8 mouse cellular contexts compared by ENCODE assay signal in the genomic region with DNA sequence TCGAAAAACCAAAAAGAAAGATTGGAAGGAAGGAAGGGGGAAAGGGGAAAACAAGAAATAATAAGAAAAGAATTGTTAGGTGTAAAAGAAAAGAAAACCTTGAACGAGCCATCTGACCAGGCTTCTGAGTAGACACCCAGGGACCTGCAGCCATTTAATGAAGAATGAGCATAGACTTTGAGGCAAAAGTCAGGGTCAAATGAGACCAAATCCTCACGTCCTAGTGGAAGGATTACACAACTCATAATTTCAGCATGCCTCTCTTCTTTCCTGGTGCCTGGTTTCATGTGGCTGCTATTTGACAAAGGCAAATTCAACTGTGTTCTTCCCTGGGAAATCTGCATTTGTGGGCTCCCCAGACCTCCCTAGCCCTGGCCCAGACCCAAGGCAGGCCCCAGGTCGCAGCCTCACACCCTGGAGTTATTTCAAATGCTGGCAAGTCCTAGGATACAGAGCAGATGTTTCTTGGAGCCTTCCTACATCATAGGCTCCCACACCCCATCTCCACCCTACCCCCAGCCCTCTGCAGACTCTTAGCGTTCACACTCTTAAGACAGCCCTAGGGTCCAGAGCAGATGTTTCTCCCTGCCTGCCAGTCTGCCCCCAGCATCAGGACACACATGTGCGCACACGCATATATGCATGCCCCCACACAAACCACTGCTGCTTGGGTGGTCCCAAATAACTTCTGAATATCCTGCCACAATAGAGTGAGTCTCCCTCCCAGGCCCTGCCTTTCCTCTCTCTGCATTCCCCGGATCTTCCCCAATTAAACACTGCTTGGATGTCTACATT. TPM values are rescaled to one million over a fixed set of nuclear protein-coding genes. Genes with fewer than 3 reads are reported as not detected.
DNase-seq lines count a peak whose midpoint lies in the region; ATAC-seq and TF ChIP-seq lines count a peak whose summit lies in the region.

No protein-coding gene starts in this region.

- H3K9ac ChIP-seq in forebrain, embryonic 16.5 days (replicated peaks; ENCODE audit: low read depth, low read length), result no peak overlapping the region
- no peak overlapping the region for H3K9ac ChIP-seq in lung, postnatal 0 days (replicated peaks; ENCODE audit: low read depth)
- H3K9ac ChIP-seq in limb, embryonic 11.5 days (ENCODE audit: low read length), result no peak overlapping the region
- H3K9ac ChIP-seq in stomach, embryonic 15.5 days, result no peak overlapping the region

- H3K4me2 ChIP-seq in forebrain, embryonic 16.5 days (ENCODE audit: low read length), result no peak overlapping the region
- no peak overlapping the region for H3K4me2 ChIP-seq in lung, postnatal 0 days (replicated peaks; ENCODE audit: low read depth, low read length)
- no peak overlapping the region for H3K4me2 ChIP-seq in limb, embryonic 11.5 days (ENCODE audit: low read depth, severe bottlenecking)
- peak overlapping the region; percentile 96 for H3K4me2 ChIP-seq in stomach, embryonic 15.5 days

- peak overlapping the region; percentile 71; the same call in 1 of the 2 replicates for H3K4me3 ChIP-seq in forebrain, embryonic 10.5 days
- H3K4me3 ChIP-seq in forebrain, embryonic 16.5 days (replicated peaks; ENCODE audit: low read length), result no peak overlapping the region
- H3K4me3 ChIP-seq in lung, postnatal 0 days (ENCODE audit: low read depth, low read length), result no peak overlapping the region
- H3K4me3 ChIP-seq in limb, embryonic 11.5 days (ENCODE audit: low read depth, low read length), result no peak overlapping the region; the same call in 1 of the 2 replicates
- peak overlapping the region; percentile 62; the same call in 1 of the 2 replicates for H3K4me3 ChIP-seq in stomach, embryonic 15.5 days (replicated peaks)

- H3K4me1 ChIP-seq in forebrain, embryonic 10.5 days, result peaks cover 52% of the 10 kb centered on the region
- H3K4me1 ChIP-seq in forebrain, embryonic 16.5 days (replicated peaks; ENCODE audit: control insufficient read depth, insufficient read depth, low read length), result peaks cover 10% of the 10 kb centered on the region
- no peaks in the 10 kb centered on the region; the same call in 1 of the 2 replicates for H3K4me1 ChIP-seq in lung, postnatal 0 days (ENCODE audit: insufficient read depth, low read depth, low read length)
- H3K4me1 ChIP-seq in limb, embryonic 11.5 days (ENCODE audit: control insufficient read depth, insufficient read depth, low read length), result peaks cover 6% of the 10 kb centered on the region; the same call in 1 of the 2 replicates
- H3K4me1 ChIP-seq in stomach, embryonic 15.5 days, result peaks cover 17% of the 10 kb centered on the region; the same call in 1 of the 2 replicates

- WGBS in forebrain, embryonic 10.5 days, result 70% methylated on average over 8 of the region's 8 CpGs
- WGBS in forebrain, embryonic 16.5 days, result 62% methylated on average over 8 of the region's 8 CpGs
- WGBS in lung, postnatal 0 days, result 62% methylated on average over 8 of the region's 8 CpGs
- 56% methylated on average over 8 of the region's 8 CpGs for whole genome bisulfite sequencing in limb, embryonic 11.5 days
- 42% methylated on average over 8 of the region's 8 CpGs for WGBS in stomach, embryonic 15.5 days

- peaks cover 6% of the 10 kb centered on the region for H3K36me3 ChIP-seq in forebrain, embryonic 10.5 days (replicated peaks)
- H3K36me3 ChIP-seq in forebrain, embryonic 16.5 days (ENCODE audit: control insufficient read depth, insufficient read depth), result no peaks in the 10 kb centered on the region
- no peaks in the 10 kb centered on the region for H3K36me3 ChIP-seq in lung, postnatal 0 days (ENCODE audit: insufficient read depth, low read length)
- no peaks in the 10 kb centered on the region for H3K36me3 ChIP-seq in limb, embryonic 11.5 days (ENCODE audit: control insufficient read depth, insufficient read depth, low read length)
- no peaks in the 10 kb centered on the region for H3K36me3 ChIP-seq in stomach, embryonic 15.5 days

- ATAC-seq in forebrain, embryonic 16.5 days, result no peak
- ATAC-seq in lung, postnatal 0 days, result peak; percentile 58
- no peak for ATAC-seq in limb, embryonic 11.5 days (ENCODE audit: insufficient number of reproducible peaks, low FRiP score, low TSS enrichment, low read depth)
- ATAC-seq in stomach, embryonic 15.5 days (ENCODE audit: insufficient read depth, low FRiP score, low read depth), result peak; percentile 51; the same call in 1 of the 2 replicates

- TF ChIP-seq EP300 in lung, postnatal 0 days (IDR thresholded peaks at IDR 0.05), result 0 out of 2 replicates have a peak, but pooled peaks have one; percentile 10

- no peak for TF ChIP-seq CTCF in lung, postnatal 0 days (IDR thresholded peaks at IDR 0.05)

- H3K9me3 ChIP-seq in forebrain, embryonic 10.5 days, result no peaks in the 10 kb centered on the region
- no peaks in the 10 kb centered on the region for H3K9me3 ChIP-seq in forebrain, embryonic 16.5 days (ENCODE audit: control insufficient read depth, low read length)
- H3K9me3 ChIP-seq in lung, postnatal 0 days (ENCODE audit: low read length), result no peaks in the 10 kb centered on the region
- H3K9me3 ChIP-seq in limb, embryonic 11.5 days (ENCODE audit: control insufficient read depth, low read length), result no peaks in the 10 kb centered on the region
- H3K9me3 ChIP-seq in stomach, embryonic 15.5 days, result no peaks in the 10 kb centered on the region

- no peak for DNase-seq in forebrain, embryonic 10.5 days (ENCODE audit: extremely low spot score, low spot score)
- DNase-seq in lung, postnatal 0 days (ENCODE audit: low spot score), result peak; percentile 65
- no peak for DNase-seq in lung, adult 18-20 months
- DNase-seq in limb, embryonic 11.5 days (ENCODE audit: low spot score), result peak; percentile 32
- no peak for DNase-seq in layer of hippocampus, postnatal 10 days (ENCODE audit: low spot score in 2 of 2)
- no peak for DNase-seq in cerebellum, postnatal 36 days

- peak overlapping the region; percentile 63 for H3K27ac ChIP-seq in forebrain, embryonic 10.5 days
- no peak overlapping the region for H3K27ac ChIP-seq in forebrain, embryonic 16.5 days (ENCODE audit: low read length)
- 0 out of 2 replicates have a peak overlapping the region, but pooled peaks have one; percentile 6 for H3K27ac ChIP-seq in lung, postnatal 0 days (ENCODE audit: low read length)
- no peak overlapping the region for H3K27ac ChIP-seq in limb, embryonic 11.5 days (replicated peaks; ENCODE audit: low read depth, low read length)
- peak overlapping the region; percentile 49; the same call in 1 of the 2 replicates for H3K27ac ChIP-seq in stomach, embryonic 15.5 days

- H3K27me3 ChIP-seq in forebrain, embryonic 10.5 days (ENCODE audit: poor library complexity, severe bottlenecking), result peaks cover 49% of the 10 kb centered on the region
- no peaks in the 10 kb centered on the region; the same call in 1 of the 2 replicates for H3K27me3 ChIP-seq in forebrain, embryonic 16.5 days (replicated peaks; ENCODE audit: control insufficient read depth, insufficient read depth, low read length)
- no peaks in the 10 kb centered on the region for H3K27me3 ChIP-seq in lung, postnatal 0 days (replicated peaks; ENCODE audit: insufficient read depth, low read length)
- H3K27me3 ChIP-seq in limb, embryonic 11.5 days (ENCODE audit: control insufficient read depth, insufficient read depth, low read length), result no peaks in the 10 kb centered on the region
- H3K27me3 ChIP-seq in stomach, embryonic 15.5 days (replicated peaks), result no peaks in the 10 kb centered on the region

RNA-seq across cellular contexts. Expression of gene Ptch2, which starts 2.3 kb away (rescaled TPM):
- 7.3 TPM in 2 replicates for polyA plus RNA-seq in forebrain, embryonic 10.5 days (2016; fragmentation: Nextera tagmentation; extraction: Ambion mirVana)
- polyA plus RNA-seq in forebrain, embryonic 16.5 days (2015; fragmentation: Nextera tagmentation; extraction: Ambion mirVana), result 2.9 and 5.5 TPM in 2 replicates
- 3.6 and 4.0 TPM in 2 replicates for polyA plus RNA-seq in lung, postnatal 0 days (2015; fragmentation: Nextera tagmentation; extraction: Ambion mirVana)
- polyA plus RNA-seq in limb, embryonic 11.5 days (2014; fragmentation: Nextera tagmentation; extraction: Ambion mirVana), result 6.1 and 6.3 TPM in 2 replicates
- 6.5 and 7.0 TPM in 2 replicates for polyA plus RNA-seq in stomach, embryonic 15.5 days (2015; fragmentation: Nextera tagmentation; extraction: Ambion mirVana)
- total RNA-seq in layer of hippocampus, postnatal 10 days (2021), result 1 to 10 TPM; 2.5 to 3.2 TPM

RNA-seq across cellular contexts. Expression of gene Btbd19, which starts 27.4 kb away (rescaled TPM):
- 4.9 and 5.3 TPM in 2 replicates for polyA plus RNA-seq in forebrain, embryonic 10.5 days (2016; fragmentation: Nextera tagmentation; extraction: Ambion mirVana)
- polyA plus RNA-seq in forebrain, embryonic 16.5 days (2015; fragmentation: Nextera tagmentation; extraction: Ambion mirVana), result 4.3 and 4.8 TPM in 2 replicates
- polyA plus RNA-seq in lung, postnatal 0 days (2015; fragmentation: Nextera tagmentation; extraction: Ambion mirVana), result 3.8 and 4.3 TPM in 2 replicates
- polyA plus RNA-seq in limb, embryonic 11.5 days (2014; fragmentation: Nextera tagmentation; extraction: Ambion mirVana), result 4.1 and 4.5 TPM in 2 replicates
- polyA plus RNA-seq in stomach, embryonic 15.5 days (2015; fragmentation: Nextera tagmentation; extraction: Ambion mirVana), result 6.7 and 7.6 TPM in 2 replicates
- total RNA-seq in layer of hippocampus, postnatal 10 days (2021), result 10 to 100 TPM in 1 of 2 experiments, 1 to 10 TPM in 1; 6.7 to 11.2 TPM

RNA-seq across cellular contexts. Expression of gene Tctex1d4, which starts 28.4 kb away (rescaled TPM):
- polyA plus RNA-seq in forebrain, embryonic 10.5 days (2016; fragmentation: Nextera tagmentation; extraction: Ambion mirVana), result not detected in 2 replicates
- 0.35 and 0.53 TPM in 2 replicates for polyA plus RNA-seq in forebrain, embryonic 16.5 days (2015; fragmentation: Nextera tagmentation; extraction: Ambion mirVana)
- polyA plus RNA-seq in lung, postnatal 0 days (2015; fragmentation: Nextera tagmentation; extraction: Ambion mirVana), result 26.1 and 27.2 TPM in 2 replicates
- polyA plus RNA-seq in limb, embryonic 11.5 days (2014; fragmentation: Nextera tagmentation; extraction: Ambion mirVana), result not detected in 2 replicates
- polyA plus RNA-seq in stomach, embryonic 15.5 days (2015; fragmentation: Nextera tagmentation; extraction: Ambion mirVana), result 0.24 TPM in 1 of 2 replicates, not detected in the other
- 1 to 10 TPM; 1.1 to 1.5 TPM for total RNA-seq in layer of hippocampus, postnatal 10 days (2021)

RNA-seq across cellular contexts. Expression of gene Plk3, which starts 35.6 kb away (rescaled TPM):
- 12.8 and 14.0 TPM in 2 replicates for polyA plus RNA-seq in forebrain, embryonic 10.5 days (2016; fragmentation: Nextera tagmentation; extraction: Ambion mirVana)
- polyA plus RNA-seq in forebrain, embryonic 16.5 days (2015; fragmentation: Nextera tagmentation; extraction: Ambion mirVana), result 9.6 and 10.2 TPM in 2 replicates
- 4.0 and 5.0 TPM in 2 replicates for polyA plus RNA-seq in lung, postnatal 0 days (2015; fragmentation: Nextera tagmentation; extraction: Ambion mirVana)
- 2.0 and 2.3 TPM in 2 replicates for polyA plus RNA-seq in limb, embryonic 11.5 days (2014; fragmentation: Nextera tagmentation; extraction: Ambion mirVana)
- 3.8 and 4.7 TPM in 2 replicates for polyA plus RNA-seq in stomach, embryonic 15.5 days (2015; fragmentation: Nextera tagmentation; extraction: Ambion mirVana)
- total RNA-seq in layer of hippocampus, postnatal 10 days (2021), result 10 to 100 TPM; 16.3 to 16.9 TPM

RNA-seq across cellular contexts. Expression of gene Rps8, which starts 57.9 kb away (rescaled TPM):
- polyA plus RNA-seq in forebrain, embryonic 10.5 days (2016; fragmentation: Nextera tagmentation; extraction: Ambion mirVana), result 878 and 901 TPM in 2 replicates
- 418 and 427 TPM in 2 replicates for polyA plus RNA-seq in forebrain, embryonic 16.5 days (2015; fragmentation: Nextera tagmentation; extraction: Ambion mirVana)
- 633 and 681 TPM in 2 replicates for polyA plus RNA-seq in lung, postnatal 0 days (2015; fragmentation: Nextera tagmentation; extraction: Ambion mirVana)
- polyA plus RNA-seq in limb, embryonic 11.5 days (2014; fragmentation: Nextera tagmentation; extraction: Ambion mirVana), result 1,072 and 1,111 TPM in 2 replicates
- polyA plus RNA-seq in stomach, embryonic 15.5 days (2015; fragmentation: Nextera tagmentation; extraction: Ambion mirVana), result 968 and 983 TPM in 2 replicates
- 100 to 1,000 TPM; 556 to 596 TPM for total RNA-seq in layer of hippocampus, postnatal 10 days (2021)

Comparison
In these comparisons a context has a peak if more than half of its experiments do, and no peak if none do; other contexts are left out.
1. DNase-seq: peak in lung, postnatal 0 days (single experiment) and limb, embryonic 11.5 days (single experiment); none in forebrain, embryonic 10.5 days (single experiment), lung, adult 18-20 months (0 of 2), layer of hippocampus, postnatal 10 days (0 of 2) and cerebellum, postnatal 36 days (0 of 2).
2. H3K27ac ChIP-seq: peak in forebrain, embryonic 10.5 days (single experiment), lung, postnatal 0 days (single experiment) and stomach, embryonic 15.5 days (single experiment); none in forebrain, embryonic 16.5 days (single experiment) and limb, embryonic 11.5 days (single experiment).
3. H3K4me3 ChIP-seq: peak in forebrain, embryonic 10.5 days (single experiment) and stomach, embryonic 15.5 days (single experiment); none in forebrain, embryonic 16.5 days (single experiment), lung, postnatal 0 days (single experiment) and limb, embryonic 11.5 days (single experiment).
4. ATAC-seq: peak in lung, postnatal 0 days (single experiment) and stomach, embryonic 15.5 days (single experiment); none in forebrain, embryonic 16.5 days (single experiment) and limb, embryonic 11.5 days (single experiment).
5. RNA of gene Tctex1d4, which starts 28.4 kb away (polyA plus RNA-seq): 26.1 to 27.2 TPM in lung, postnatal 0 days; 0.35 to 0.53 TPM in forebrain, embryonic 16.5 days, 0.24 TPM in stomach, embryonic 15.5 days, not detected in forebrain, embryonic 10.5 days and not detected in limb, embryonic 11.5 days; every median in the first group is over 10 times any median in the second.